Mouse (Mus musculus) MEL (cell line): ENCODE measurements around the gene Acoxl. TPM values are rescaled to one million over a fixed set of nuclear protein-coding genes. Genes with fewer than 3 reads are reported as not detected.

ENCODE experiments used
- DNase-seq: peaks from one replicate; pipeline ENCODE4 v3.0.0; 2011; ENCODE audit warnings: low read depth, low spot score
- H3K27ac ChIP-seq: 2 replicates; pipeline ENCODE4 v1.5.1; 2012; ENCODE audit warnings: low read depth, mild to moderate bottlenecking, control low read depth, low read length, moderate library complexity; ENCODE audit not compliant: control insufficient read depth
- H3K27me3 ChIP-seq, 2 experiments: fragments of 150-350 bp in 1 of 2; sonication (generic) in 1 of 2; 2 replicates each; pipeline ENCODE4 v1.6.1; 2012; ENCODE audit warnings: low read length in 2 of 2, mild to moderate bottlenecking in 2 of 2, improper control_type of control experiment in 1 of 2, moderate library complexity in 1 of 2; ENCODE audit not compliant: insufficient read depth in 2 of 2, control insufficient read depth in 1 of 2
- H3K36me3 ChIP-seq, 2 experiments: 2 replicates each; pipeline ENCODE4 v1.6.1; 2012 to 2014; ENCODE audit warnings: low read length in 2 of 2, improper control_type of control experiment in 1 of 2, inconsistent platforms in 1 of 2, mild to moderate bottlenecking in 1 of 2; ENCODE audit not compliant: insufficient read depth in 2 of 2, control insufficient read depth in 1 of 2
- H3K4me1 ChIP-seq, 2 experiments: fragments of 150-350 bp in 1 of 2; sonication (generic) in 1 of 2; 2 replicates each; pipeline ENCODE4 v1.6.1; 2012; ENCODE audit warnings: low read length in 2 of 2, improper control_type of control experiment in 1 of 2, mild to moderate bottlenecking in 1 of 2; ENCODE audit not compliant: insufficient read depth in 2 of 2, control insufficient read depth in 1 of 2
- H3K4me3 ChIP-seq, 2 experiments: fragments of 150-350 bp in 1 of 2; sonication (generic) in 1 of 2; 2 replicates each; pipeline ENCODE4 v1.5.1; 2012; ENCODE audit warnings: low read depth in 2 of 2, low read length in 2 of 2, mild to moderate bottlenecking in 2 of 2, moderate library complexity in 2 of 2, control low read depth in 1 of 2, improper control_type of control experiment in 1 of 2; ENCODE audit not compliant: control insufficient read depth in 1 of 2, insufficient read depth in 1 of 2
- H3K79me2 ChIP-seq: 2 replicates; pipeline ENCODE4 v1.6.1; 2012; ENCODE audit warnings: mild to moderate bottlenecking, low read length, moderate library complexity; ENCODE audit not compliant: control insufficient read depth, poor library complexity, insufficient read depth
- H3K9ac ChIP-seq: 2 replicates; pipeline ENCODE4 v1.6.1; 2012; ENCODE audit warnings: low read depth, mild to moderate bottlenecking, control low read depth, low read length, moderate library complexity; ENCODE audit not compliant: control insufficient read depth, poor library complexity, severe bottlenecking
- H3K9me3 ChIP-seq: fragments of 150-350 bp; sonication (generic); replicated peaks from 2 replicates; pipeline ENCODE4 v1.6.1; 2012; ENCODE audit warnings: mild to moderate bottlenecking, low read length, improper control_type of control experiment, moderate library complexity; ENCODE audit not compliant: insufficient read depth
- E2F4 ChIP-seq: IDR thresholded peaks from 2 replicates; pipeline ENCODE4 v1.6.1; 2011; ENCODE audit warnings: low read depth, low read length, improper control_type of control experiment, borderline replicate concordance
- EP300 ChIP-seq, 2 experiments: IDR thresholded peaks; 2 replicates each; pipeline ENCODE4 v1.6.1; 2011; ENCODE audit warnings: improper control_type of control experiment in 2 of 2, low read length in 2 of 2, low read depth in 1 of 2, mild to moderate bottlenecking in 1 of 2
- GABPA ChIP-seq: IDR thresholded peaks from 2 replicates; pipeline ENCODE4 v1.6.1; 2012; ENCODE audit warnings: low read depth, mild to moderate bottlenecking, inconsistent platforms, low read length, improper control_type of control experiment, moderate library complexity
- HCFC1 ChIP-seq: IDR thresholded peaks from 2 replicates; pipeline ENCODE4 v1.6.1; 2012; ENCODE audit warnings: low read depth, mild to moderate bottlenecking, inconsistent platforms, low read length, improper control_type of control experiment, moderate library complexity
- JUND ChIP-seq: IDR thresholded peaks from 2 replicates; pipeline ENCODE4 v1.6.1; 2011; ENCODE audit warnings: low read depth, mild to moderate bottlenecking, improper control_type of control experiment, low read length
- MAFK ChIP-seq: IDR thresholded peaks from 2 replicates; pipeline ENCODE4 v1.6.1; 2011; ENCODE audit warnings: low read depth, mild to moderate bottlenecking, low read length, improper control_type of control experiment, borderline replicate concordance
- MAZ ChIP-seq: IDR thresholded peaks from 2 replicates; pipeline ENCODE4 v1.6.1; 2012; ENCODE audit warnings: low read depth, mild to moderate bottlenecking, inconsistent platforms, low read length, improper control_type of control experiment
- MEF2A ChIP-seq: IDR thresholded peaks from 2 replicates; pipeline ENCODE4 v1.6.1; 2014; ENCODE audit warnings: low read depth, mild to moderate bottlenecking, inconsistent platforms, low read length, improper control_type of control experiment; ENCODE audit not compliant: poor library complexity, insufficient replicate concordance, severe bottlenecking; ENCODE audit errors: extremely low read depth
- NELFE ChIP-seq: IDR thresholded peaks from 2 replicates; pipeline ENCODE4 v1.6.1; 2011; ENCODE audit warnings: low read depth, low read length, improper control_type of control experiment
- NRF1 ChIP-seq: IDR thresholded peaks from 2 replicates; pipeline ENCODE4 v1.6.1; 2014; ENCODE audit warnings: low read depth, mild to moderate bottlenecking, inconsistent platforms, low read length, improper control_type of control experiment, moderate library complexity; ENCODE audit not compliant: poor library complexity, insufficient read depth, severe bottlenecking
- POLR2A ChIP-seq, 2 experiments: IDR thresholded peaks; 2 replicates each; pipeline ENCODE4 v1.6.1; 2011 to 2012; ENCODE audit warnings: low read length in 2 of 2, mild to moderate bottlenecking in 2 of 2, control low read depth in 1 of 2, improper control_type of control experiment in 1 of 2, low read depth in 1 of 2, moderate library complexity in 1 of 2; ENCODE audit not compliant: control insufficient read depth in 1 of 2, insufficient read depth in 1 of 2, poor library complexity in 1 of 2
- RAD21 ChIP-seq: IDR thresholded peaks from 2 replicates; pipeline ENCODE4 v1.6.1; 2011; ENCODE audit warnings: mild to moderate bottlenecking, low read depth, low read length, improper control_type of control experiment
- TCF12 ChIP-seq: IDR thresholded peaks from 2 replicates; pipeline ENCODE4 v1.6.1; 2014; ENCODE audit warnings: low read depth, mild to moderate bottlenecking, inconsistent platforms, low read length, improper control_type of control experiment, moderate library complexity
- USF1 ChIP-seq: IDR thresholded peaks from 2 replicates; pipeline ENCODE4 v1.6.1; 2014; ENCODE audit warnings: low read depth, mild to moderate bottlenecking, inconsistent platforms, low read length, improper control_type of control experiment, moderate library complexity
- ZMIZ1 ChIP-seq: IDR thresholded peaks from 2 replicates; pipeline ENCODE4 v1.6.1; 2012; ENCODE audit warnings: low read depth, mild to moderate bottlenecking, inconsistent platforms, low read length, improper control_type of control experiment, moderate library complexity
- polyA plus RNA-seq, 2 experiments: library from polyadenylated mRNA; stranded (reverse) in 1 of 2; unstranded in 1 of 2; fragments of >175 nt in 1 of 2; fragments of >200 nt in 1 of 2; gene quantifications; 2 replicates each; pipeline versions ENCODE4 v1.2.1 to v1.2.4; 2012; ENCODE audit warnings: low replicate concordance in 2 of 2, low read depth in 1 of 2; ENCODE audit not compliant: insufficient read length in 2 of 2, insufficient read depth in 1 of 2, missing spikeins in 1 of 2
- total RNA-seq: library from RNA; depleted of rRNA; stranded (reverse); fragments of 300-350 nt; gene quantifications from 2 replicates; pipeline ENCODE4 v1.2.3, GENCODE M21; 2012

Gene Acoxl
- total and polyA plus RNA-seq, 3 experiments: 0.31 to 0.39 TPM; not detected in 1

- Histone ChIP-seq H3K4me1 (peaks cover 2 to 19% of the 10 kb centered on the region in 2 experiments; a peak in 3 of 4 replicates), H3K27me3 (no peaks in the 10 kb centered on the region), H3K9me3 (no peaks in the 10 kb centered on the region), H3K36me3 (peaks cover 0 to 8% of the 10 kb centered on the region in 2 experiments; a peak in 2 of 4 replicates), H3K79me2 (no peaks in the 10 kb centered on the region), H3K27ac (peak overlapping the region; percentile 75), H3K9ac (0 out of 2 replicates have a peak overlapping the region, but pooled peaks have one; percentile 18), H3K4me3 (no peak overlapping the region)
- no peak for TF ChIP-seq MAZ
- no peak for TF ChIP-seq USF1
- TF ChIP-seq NELFE: no peak
- TF ChIP-seq EP300 (IDR thresholded peaks at IDR 0.05; ENCODE audit: low read depth in 1 of 2, low read length in 2 of 2): peak in 1 of 2 experiments; percentile 2; a peak in 1 of 4 replicates
- no peak for DNase-seq
Observed at GRCm38 (mm10) chr2:128153551-128153910, 314.9 kb downstream of the Acoxl start.

- H3K27ac ChIP-seq: no peak overlapping the region
- peaks cover 0 to 8% of the 10 kb centered on the region in 2 experiments; a peak in 2 of 4 replicates for H3K36me3 ChIP-seq
- H3K4me1 ChIP-seq: peaks cover 2 to 19% of the 10 kb centered on the region in 2 experiments; a peak in 3 of 4 replicates
- no peak overlapping the region for H3K9ac ChIP-seq
- no peak for DNase-seq
- no peak overlapping the region for H3K4me3 ChIP-seq
- no peaks in the 10 kb centered on the region for H3K9me3 ChIP-seq
- TF ChIP-seq TCF12 (no peak), NRF1 (no peak), ZMIZ1 (no peak), JUND (no peak)
- no peaks in the 10 kb centered on the region for H3K79me2 ChIP-seq
- H3K27me3 ChIP-seq: no peaks in the 10 kb centered on the region
Observed at GRCm38 (mm10) chr2:128155412-128156066, 316.9 kb downstream of the Acoxl start.

GRCm38 (mm10) chr2:128156067-128156462 lies 317.4 kb downstream of the Acoxl start:
- Histone ChIP-seq H3K27me3 (no peaks in the 10 kb centered on the region), H3K79me2 (no peaks in the 10 kb centered on the region), H3K4me3 (no peak overlapping the region), H3K4me1 (peaks cover 2 to 19% of the 10 kb centered on the region in 2 experiments; a peak in 3 of 4 replicates), H3K36me3 (peaks cover 0 to 8% of the 10 kb centered on the region in 2 experiments; a peak in 2 of 4 replicates), H3K9ac (no peak overlapping the region), H3K9me3 (no peaks in the 10 kb centered on the region), H3K27ac (no peak overlapping the region)
- no peak for TF ChIP-seq POLR2A (IDR thresholded peaks at IDR 0.05; ENCODE audit: control insufficient read depth in 1 of 2, insufficient read depth in 1 of 2, low read depth in 1 of 2, low read length in 2 of 2, poor library complexity in 1 of 2)
- no peak for TF ChIP-seq HCFC1
- no peak for TF ChIP-seq RAD21
- TF ChIP-seq E2F4: no peak
- no peak for TF ChIP-seq GABPA
- TF ChIP-seq MEF2A: no peak
- TF ChIP-seq ZMIZ1: no peak
- TF ChIP-seq MAFK: no peak
- DNase-seq: no peak
